Mouse (Mus musculus) heart, adult 8-10 months (tissue): Measurements from ENCODE around the gene Gpatch8. TPM values are rescaled to one million over a fixed set of nuclear protein-coding genes. Genes with fewer than 3 reads are reported as not detected.
"Not testable (repeated sequence)": the region's sequence is repeated elsewhere in the genome, so short reads cannot be mapped to it uniquely, and the experiment has no call there.

Source experiments
- DNase-seq: peaks from one replicate; pipeline ENCODE4 v3.0.0; 2022; ENCODE audit warnings: low spot score
- total RNA-seq, 4 experiments: library from RNA; stranded (reverse); gene quantifications; 2 replicates each; pipeline ENCODE4 v1.2.4; 2022

The Gpatch8 gene
- total RNA-seq, 4 experiments from 2014 or later = 16.4 to 22.3 (median 17.8) TPM

DNA sequence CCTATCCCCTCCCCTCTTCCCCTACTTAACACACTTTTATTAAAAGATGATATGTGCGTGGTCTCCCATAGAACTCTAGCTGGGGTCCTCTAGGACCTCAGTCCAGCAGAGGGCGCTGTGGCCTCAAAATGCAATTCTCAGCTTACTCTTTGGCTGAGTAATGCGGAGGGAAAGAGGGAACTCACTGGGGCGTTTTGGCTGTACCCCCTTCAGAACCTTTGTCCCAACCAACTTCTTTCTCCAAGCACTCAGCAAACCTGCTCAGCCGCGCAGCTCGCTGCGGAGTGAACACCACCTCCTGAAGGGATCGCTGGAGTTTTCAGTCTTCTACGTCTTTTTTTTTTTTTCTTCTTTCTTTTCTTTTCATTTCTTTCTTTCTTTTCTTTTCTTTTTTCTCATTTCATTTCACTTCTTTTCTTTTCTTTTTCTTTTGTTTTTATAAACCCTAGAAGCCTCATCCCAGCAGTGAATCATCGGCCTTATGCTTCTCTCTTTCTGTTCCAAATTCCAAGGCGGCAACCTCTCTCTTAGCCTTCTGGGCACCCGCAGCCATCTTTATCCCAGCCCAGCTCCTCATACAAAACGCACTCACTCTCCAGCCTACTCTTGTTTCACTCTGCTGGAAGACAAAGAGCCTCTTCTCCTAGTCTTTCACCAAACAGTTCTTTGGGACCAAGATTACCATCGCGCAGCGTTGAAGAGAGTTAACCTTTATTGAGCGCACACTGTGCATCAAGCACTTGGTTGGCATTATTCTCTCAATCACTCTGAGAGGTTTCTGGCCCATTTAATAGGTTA lies 16.9 kb upstream of the Gpatch8 start:
- peak; percentile 83 for DNase-seq

DNA sequence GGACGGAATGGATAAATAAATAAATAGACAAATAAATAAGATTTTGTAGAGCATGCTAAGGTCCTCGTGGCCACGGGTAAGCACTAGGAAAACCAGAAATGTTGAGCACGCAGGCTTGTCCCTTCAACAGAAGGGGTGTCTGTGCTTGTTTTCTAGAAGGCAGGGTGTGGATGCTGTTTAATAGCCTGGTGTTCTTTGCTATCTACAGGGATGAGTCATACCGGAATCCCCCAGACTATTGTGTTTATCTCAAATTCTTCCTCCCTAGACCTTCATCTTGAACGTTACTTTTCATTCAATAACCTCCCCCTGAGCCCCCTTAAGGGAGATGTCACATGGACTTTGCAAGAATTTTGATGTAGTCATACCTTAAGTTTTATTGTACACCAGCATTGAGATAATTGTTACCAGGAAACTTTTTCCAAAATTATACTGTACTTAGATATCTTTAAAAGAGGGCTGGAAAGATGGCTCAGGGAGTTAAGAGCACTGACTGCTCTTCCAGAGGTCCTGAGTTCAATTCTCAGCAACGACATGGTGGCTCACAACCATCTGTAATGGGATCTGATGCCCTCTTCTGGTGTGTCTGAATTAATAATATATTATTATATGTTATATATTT lies 12.7 kb upstream of the Gpatch8 start:
- DNase-seq = no peak

DNA sequence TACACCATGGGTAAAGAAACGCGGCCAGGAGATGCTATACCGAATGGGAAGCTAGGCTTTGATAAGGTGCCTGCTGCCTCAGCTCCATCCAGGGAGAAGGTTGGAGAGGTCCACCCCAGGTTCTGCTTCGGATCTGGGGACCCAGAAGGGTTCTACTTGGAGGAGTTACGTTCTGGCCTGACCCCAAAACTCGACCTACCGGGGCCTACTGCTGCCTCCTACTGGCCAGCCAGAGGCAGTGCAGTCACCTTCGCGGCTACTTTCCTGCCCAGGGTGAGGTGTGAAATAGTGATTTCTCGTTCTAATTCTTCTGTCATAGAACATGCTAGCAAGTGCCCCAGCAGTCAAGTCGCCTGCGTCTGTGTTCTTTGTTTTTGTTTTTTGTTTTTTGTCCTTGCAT lies 12.0 kb upstream of the Gpatch8 start:
- no peak for DNase-seq

DNA sequence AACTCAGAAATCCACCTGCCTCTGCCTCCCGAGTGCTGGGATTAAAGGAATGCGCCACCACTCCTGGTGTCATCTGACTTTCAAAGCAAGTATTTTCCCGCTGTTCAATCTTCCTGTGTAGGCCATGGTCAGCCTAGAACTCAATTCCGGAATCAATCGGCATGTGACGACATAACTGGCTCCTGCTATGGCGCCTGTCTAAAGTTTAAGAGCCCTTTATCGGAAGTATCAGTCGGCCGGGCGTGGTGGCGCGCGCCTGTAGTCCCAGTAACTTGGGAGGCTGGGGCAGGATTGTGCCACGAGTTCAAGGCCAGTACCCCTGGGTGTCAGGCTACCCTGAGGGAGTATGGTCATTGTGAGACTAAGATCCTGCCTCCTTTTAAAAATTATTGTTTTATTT lies 11.5 kb upstream of the Gpatch8 start:
- no peak for DNase-seq

DNA sequence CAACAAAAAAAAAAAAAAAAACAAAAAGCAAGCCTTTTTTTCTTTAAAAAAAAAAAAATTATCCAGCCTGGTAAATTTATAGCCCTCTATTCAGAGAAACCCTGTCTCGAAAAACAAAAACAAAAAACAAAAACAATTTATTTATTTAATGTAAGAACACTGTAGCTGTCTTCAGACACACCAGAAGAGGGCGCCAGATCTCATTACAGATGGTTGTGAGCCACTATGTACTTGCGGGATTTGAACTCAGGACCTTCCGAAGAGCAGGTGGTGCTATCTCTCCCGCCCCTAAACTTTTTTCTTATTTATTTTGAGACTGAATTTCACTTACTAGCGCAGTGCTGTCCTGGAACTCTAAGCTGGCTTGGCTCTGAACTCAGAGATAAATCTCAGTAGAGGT lies 11.0 kb upstream of the Gpatch8 start:
- no peak for DNase-seq

DNA sequence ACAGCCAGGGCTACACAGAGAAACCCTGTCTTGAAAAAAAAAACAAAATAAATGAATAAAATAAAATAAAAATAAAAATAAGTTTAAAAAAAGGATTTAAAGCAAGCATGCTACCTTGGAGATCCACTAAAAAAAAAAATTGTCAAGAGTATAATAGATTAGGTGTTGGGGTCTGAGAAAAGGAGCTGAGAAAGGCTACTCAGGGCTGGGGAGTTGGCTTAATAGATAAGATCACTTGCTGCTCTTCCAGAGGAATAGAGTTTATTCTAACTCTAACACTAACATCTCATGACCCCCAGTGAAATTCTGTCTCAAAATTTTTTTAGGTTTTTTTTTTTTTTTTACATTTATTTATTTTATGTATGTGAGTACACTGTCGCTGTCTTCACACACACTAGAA lies 10.1 kb upstream of the Gpatch8 start:
- DNase-seq = no peak

DNA sequence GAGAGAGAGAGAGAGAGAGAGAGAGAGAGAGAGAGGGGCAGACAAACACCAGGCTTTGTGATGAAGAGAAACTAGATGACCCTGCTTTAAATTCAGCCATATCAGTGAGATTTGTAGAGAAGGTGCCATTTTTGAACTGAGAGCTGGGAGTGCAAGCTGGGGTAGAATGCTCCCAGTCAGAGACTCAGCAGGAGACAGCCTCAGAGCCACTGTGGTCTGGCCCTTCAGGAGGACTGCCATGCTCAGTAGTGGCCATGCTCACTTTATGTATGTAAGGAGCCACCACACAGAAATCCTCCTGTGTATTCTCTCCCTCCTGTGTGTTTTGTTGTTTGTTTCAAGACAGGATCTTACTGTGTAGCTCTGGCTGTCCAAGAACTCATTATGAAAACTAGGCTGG lies 9.5 kb upstream of the Gpatch8 start:
- no peak for DNase-seq

DNA sequence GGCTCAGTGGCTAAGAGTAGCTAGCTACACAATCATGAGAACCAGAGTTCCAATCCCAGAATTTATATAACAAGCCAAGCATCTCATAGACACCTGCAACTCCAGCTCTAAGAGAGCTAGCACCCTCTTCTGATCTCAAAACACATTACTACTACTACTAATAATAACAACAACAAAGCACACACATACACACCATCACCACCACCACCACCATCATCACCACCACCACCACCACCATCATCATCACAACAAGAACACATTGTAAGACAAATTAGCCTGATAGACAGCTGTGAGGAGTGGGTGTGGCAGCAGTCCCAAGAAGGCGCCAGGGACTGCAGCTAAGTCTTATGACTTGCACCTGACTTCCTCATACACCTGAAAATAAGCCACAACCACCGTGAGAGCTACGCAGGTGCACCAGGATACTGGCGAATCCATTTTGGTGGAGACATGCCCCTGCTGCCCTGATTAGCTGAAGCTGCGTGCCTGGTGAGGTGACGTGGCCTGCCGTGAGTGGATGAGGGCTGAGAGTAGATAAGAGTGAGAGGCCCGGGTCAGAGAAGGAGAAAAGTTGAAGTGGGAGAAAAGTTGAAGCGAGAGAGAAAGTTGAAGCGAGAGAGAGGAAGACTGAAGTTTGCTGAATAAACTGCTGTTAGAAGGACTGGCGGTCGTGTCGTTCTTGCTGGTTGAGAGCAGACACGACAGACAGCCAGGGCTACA lies 8.9 kb upstream of the Gpatch8 start:
- DNase-seq = not testable (repeated sequence)

DNA sequence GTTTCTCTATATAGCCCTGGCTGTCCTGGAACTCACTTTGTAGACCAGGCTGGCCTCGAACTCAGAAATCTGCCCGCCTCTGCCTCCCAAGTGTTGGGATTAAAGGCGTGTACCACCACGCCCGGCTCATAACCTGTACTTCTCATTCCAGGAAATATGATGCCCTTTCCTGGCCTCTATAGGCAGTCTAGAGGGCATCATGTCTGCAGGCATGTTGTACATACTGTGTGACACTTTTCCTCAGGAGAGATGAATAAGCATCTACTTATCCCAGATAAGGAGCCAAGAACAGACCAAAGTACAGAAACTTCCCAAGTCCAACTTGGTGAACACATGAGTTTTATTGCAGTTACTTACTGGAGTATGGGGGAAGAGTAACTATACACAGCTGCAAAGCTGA lies 2.5 kb upstream of the Gpatch8 start:
- no peak for DNase-seq

DNA sequence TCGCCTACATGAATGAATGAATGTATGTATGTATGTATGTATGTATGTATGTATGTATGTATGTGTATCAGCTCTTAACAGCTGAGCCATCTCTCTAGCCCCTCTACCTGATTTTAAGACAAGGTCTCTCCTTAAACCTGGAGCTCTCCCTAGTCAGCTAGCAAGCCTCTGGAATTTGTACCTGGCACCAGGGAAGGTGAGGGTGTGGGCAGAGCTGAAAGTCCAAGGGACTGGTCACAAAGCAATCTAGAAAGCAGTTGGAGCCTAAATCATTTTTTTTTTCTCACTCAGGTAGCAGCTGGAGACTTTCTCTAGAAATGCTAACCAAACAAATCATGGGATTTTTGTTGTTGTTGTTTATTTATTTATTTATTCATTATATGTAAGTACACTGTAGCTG lies 1.2 kb upstream of the Gpatch8 start:
- no peak for DNase-seq

DNA sequence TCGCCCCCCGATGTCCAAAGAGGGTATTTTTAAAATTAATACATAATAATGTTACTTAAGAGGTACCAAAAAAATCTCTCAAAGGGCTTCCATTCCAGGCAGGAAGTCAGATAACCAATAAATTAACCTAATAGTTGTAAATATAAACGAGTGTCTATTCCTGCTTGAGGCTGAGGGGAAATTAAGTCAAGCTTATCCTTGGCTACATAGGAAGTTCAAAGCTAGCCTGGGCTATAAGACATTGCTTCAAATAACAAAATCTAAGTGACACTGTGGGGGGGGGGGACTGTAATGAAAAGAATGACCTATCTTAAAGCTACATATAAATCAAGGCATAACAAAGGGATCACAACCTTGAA lies 503 bp upstream of the Gpatch8 start:
- DNase-seq = no peak

DNA sequence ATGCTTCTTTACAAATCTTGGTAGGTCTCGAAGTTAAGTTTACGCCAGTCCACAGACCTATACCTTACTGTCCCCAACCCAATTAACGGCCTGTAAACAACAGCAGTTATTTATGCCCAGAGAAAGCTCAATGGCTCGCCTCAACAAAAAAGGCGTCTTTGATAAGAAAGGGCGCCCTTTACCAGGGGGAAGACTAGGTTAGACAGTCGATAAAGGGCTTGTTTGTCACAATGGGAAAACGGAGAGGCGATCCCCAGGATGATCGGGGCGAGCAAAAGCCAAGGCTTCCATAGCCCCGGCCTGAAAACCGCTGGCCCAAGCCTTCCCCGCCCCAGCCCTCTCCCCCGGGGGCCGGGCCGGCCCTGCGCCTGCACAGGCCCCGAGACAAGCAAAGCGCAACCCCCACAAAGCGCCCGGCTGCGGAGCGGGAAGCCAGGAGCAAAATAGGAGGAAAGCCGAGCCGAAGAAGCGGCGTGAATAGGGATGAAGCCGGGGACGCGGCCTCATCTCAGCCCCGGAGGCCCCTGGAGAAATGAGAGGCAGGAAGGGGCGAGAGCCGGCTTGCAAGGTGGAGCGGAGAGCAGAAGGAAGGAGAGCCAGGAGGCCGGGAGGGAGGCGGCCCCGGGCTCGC lies 677 bp downstream of the Gpatch8 start:
- no peak for DNase-seq

DNA sequence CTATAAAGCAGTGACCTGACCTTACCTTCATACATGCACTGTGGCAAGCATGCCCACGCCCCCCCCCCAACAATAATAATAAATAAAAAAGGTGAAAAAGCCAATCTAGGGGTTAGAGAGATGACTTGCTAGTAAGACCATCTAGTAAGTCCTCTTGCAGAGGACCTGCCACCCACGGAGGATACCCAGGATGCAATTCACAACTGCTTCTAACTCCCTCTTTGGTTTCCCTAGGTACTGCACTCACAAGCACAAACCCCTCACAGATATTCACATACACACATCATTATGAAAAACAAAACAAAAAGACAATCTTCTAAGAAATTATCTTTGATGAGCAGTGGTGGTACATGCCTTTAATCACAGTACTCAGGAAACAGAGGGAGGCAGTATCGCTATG lies 4.1 kb downstream of the Gpatch8 start:
- DNase-seq = no peak

DNA sequence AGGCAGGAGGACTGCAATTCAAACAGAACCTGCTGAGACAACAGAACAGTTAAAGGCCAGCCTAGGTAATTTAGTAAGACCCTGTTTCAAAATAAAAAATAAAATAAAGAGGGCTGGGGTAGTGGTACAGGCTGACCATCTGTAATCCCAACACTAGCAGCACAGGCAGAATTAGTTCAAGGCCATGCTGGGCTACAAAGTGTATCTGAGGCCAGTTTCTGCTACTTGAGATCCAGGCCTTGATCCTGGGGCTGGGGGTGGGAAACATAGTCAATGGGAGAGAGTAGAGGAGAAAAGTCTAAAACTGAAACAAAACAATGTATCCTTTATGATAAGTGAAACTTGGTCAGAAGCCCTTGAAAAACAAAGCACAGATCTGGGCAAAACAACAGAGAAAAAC lies 5.0 kb downstream of the Gpatch8 start:
- DNase-seq = no peak

DNA sequence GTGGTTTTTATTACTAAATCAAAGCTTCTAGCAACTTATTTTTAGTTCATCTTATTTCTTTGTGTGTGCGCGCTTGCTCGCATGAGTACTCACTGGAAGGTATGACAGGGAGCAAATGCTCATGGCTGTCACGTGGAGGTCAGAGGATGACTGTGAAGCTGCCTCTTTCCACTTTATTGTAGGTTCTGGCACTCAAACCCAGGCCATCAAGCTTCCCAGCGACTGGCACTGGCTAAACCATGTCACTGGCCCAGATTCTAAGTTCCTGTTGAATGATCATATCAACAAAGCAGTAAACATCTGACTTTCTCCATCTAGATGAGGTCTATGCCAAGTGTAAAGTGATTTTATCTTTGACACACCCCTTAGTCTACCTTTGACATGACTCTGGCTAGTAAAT lies 14.7 kb downstream of the Gpatch8 start:
- no peak for DNase-seq

DNA sequence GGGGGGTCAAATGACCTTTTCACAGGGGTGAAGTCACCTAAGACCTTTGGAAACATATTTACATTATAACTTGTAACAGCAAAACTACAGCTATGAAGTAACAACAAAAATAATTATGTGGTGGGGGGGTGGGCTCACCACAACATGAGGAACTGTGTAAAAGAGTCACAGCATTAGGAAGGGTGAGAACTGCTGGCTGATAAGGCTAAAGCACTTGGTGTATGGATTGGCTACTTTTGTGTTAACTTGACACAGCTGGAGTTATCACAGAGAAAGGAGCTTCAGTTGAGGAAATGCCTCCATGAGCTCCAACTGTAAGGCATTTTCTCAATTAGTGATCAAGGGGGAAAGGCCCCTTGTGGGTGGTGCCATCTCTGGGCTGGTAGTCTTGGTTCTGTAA lies 15.9 kb downstream of the Gpatch8 start:
- not testable (repeated sequence) for DNase-seq

DNA sequence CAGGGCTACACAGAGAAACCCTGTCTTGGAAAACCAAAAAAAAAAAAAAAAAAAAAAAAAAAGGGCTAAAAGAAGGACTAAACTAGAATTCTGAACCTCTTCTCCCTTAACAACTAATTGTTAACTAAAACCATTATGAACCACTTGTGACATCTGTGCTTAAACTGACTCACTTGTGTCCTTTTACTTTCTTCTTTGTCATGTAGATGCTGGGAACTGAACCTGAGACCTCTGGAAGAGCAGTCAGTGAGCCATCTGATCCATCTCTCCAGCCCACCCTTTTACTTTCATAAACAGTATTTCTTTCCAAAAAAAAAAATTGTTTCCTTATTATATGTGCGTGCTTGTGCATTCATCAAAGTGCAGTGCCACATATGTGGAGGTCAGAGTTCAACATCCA lies 16.5 kb downstream of the Gpatch8 start:
- no peak for DNase-seq

DNA sequence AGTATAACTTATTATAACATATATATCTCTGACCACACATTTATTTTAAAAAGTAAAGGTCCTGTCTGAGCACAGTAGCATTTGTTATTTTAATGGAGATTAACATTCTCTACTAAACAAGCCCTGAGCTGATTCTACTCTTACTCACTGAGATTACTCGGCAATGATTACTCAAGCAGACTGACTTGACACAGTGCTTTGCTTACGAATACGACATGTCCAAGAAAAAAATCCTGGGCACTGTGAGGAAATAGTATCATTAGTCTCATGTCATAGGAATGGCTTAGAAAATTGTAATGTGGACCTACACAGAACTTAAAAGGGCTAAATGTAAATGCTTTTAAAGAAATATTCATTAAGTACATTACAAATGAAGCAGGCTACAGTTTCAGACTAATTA lies 20.0 kb downstream of the Gpatch8 start:
- no peak for DNase-seq

DNA sequence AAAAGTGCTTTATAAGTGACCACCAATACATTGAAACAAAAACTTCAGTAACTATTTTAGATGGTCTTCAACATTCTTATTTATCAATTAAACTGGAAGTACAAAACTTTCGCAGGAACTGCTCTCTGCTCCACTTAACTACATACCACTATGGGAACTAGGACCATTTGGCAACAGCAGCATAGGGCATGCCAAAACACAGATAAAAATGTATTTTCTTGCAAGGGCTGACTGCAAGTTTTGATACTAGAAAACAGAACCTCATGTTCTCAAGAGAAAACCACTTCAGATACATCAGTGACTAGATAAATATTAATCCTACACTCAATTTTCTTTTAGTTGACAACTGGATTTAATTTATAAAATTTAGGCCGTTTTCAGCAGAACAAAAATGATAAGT lies 22.1 kb downstream of the Gpatch8 start:
- DNase-seq = no peak

DNA sequence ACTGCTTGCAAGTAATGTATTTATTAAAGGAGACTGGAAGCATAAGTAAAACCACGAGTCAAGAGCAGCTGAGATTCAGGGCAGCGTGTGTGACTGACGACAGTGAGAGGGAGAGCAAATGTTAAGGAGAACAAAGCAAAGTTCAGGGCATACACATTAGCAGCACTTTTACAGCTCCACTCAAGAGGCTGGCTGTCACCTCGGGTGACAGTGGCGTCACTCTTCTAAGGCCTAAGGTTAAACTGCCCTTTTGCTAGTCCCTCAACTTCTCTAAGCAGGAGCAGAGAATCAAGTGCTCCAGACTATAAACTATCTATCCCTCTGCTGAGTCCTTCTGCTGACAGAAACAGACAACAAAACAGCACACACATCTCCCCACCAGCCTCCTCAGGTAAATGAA lies 24.8 kb downstream of the Gpatch8 start:
- no peak for DNase-seq

DNA sequence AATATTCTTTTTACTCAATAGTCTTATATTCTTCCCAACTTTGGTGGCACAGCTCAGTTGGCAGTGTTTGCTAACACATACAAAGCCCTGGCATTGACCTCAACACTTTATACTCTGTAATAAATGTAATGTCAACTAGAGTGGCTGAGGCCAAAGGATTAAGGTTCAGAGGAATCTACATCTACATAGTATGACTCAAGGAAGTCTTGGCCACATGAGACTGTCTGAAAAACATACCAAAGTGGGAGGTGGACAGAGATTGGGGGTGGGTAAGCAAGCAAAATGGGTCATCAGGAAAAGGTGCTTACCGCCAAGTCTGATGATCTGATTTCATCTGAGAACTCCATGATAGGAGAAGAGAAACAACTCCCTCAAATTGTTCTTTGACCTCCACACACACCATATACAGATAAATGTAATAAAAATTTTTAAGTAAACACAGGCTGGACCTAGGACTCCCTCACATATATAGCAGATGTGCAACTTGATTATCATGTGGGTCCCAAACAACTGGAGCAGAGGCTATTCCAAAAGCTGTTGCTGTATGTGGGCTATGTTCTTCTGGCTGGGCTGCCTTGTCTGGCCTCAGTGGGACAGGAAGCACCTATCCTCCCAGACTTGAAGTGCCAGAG lies 41.3 kb downstream of the Gpatch8 start:
- no peak for DNase-seq

DNA sequence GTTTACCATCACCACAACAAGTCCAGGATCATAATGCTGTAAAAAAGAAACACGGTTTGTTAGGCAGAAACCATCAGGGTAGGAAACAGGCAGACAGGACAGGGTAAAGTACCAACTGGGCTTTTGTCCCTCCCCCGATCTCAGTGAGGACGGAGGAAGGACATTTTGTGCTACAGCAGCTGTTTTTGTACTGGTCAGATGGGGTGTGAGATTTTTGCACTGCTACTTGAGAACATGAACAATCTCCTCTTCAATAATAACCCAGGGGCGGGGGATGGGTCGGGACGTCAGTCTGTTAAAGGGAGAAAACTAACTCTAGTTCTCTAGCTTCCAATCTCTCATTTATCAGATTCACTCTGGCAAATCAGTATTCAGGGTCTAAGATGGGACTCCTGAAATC lies 46.0 kb downstream of the Gpatch8 start:
- no peak for DNase-seq
